Mouse (Mus musculus): Measurements from ENCODE around the gene Cst10. TPM values are rescaled to one million over a fixed set of nuclear protein-coding genes. Genes with fewer than 3 reads are reported as not detected.

The Cst10 gene
- not detected in 2 replicates for polyA plus RNA-seq (2015; fragmentation: Nextera tagmentation; extraction: Ambion mirVana)

DNA sequence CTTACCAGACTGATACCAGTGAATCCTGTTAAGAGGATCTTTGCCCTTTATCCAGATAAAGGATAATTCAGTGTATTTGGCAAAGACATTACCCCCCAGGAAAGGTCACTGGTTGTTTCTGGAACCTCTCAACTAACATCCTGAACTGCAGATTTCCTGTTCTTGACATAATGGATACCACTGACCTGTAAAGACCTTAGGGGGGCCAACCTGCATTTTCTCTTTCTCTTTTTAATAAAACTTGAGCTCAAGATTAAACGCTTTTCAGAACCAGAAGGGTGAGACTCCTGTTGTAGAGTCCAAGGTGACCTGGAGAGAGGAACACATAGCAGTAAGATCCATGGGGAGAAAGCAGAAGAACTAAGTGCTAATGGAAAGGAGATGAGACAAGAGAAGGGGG, at the start of gene Cst10:
TSS of gene Cst10 (plus strand) at position 301 of the 400 bp plus-strand sequence.
- Histone ChIP-seq H3K27me3 (replicated peaks) (no peaks in the 10 kb centered on the region), H3K4me2 (replicated peaks) (no peak within 1 kb of the TSS), H3K9ac (no peak within 1 kb of the TSS), H3K27ac (no peak within 1 kb of the TSS), H3K4me3 (replicated peaks) (no peak within 1 kb of the TSS), H3K9me3 (no peaks in the 10 kb centered on the region), H3K4me1 (replicated peaks) (no peaks in the 10 kb centered on the region), H3K36me3 (no peaks in the 10 kb centered on the region)
- ATAC-seq, result no peak
- WGBS, result 55% methylated on average over 1 of the region's 1 CpGs

DNA sequence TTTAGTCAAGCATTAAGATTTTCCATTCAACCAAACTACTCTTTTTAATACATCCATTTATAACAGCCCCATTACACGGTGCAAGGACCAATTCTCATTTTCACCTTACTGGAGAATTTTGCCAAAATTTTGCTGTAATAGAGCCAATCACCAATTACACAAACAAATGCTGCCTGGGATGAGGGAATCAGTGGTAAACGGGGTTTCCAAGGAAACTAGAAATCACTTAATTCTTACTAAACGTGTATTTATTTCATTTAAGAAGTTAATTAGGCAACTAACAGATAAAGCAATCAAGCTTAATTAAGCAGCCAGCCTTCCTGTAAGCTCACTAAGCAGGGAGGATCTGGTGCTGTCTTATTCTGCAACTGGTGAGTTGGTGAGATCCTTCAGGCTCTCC, 11.9 kb upstream of the Cst10 start:
- Histone ChIP-seq H3K4me2 (replicated peaks) (no peak overlapping the region), H3K27ac (no peak overlapping the region), H3K9ac (no peak overlapping the region), H3K27me3 (replicated peaks) (no peaks in the 10 kb centered on the region), H3K4me3 (replicated peaks) (no peak overlapping the region), H3K9me3 (no peaks in the 10 kb centered on the region), H3K36me3 (no peaks in the 10 kb centered on the region), H3K4me1 (replicated peaks) (no peaks in the 10 kb centered on the region)
- WGBS, result 56% methylated on average over 3 of the region's 3 CpGs
- ATAC-seq, result no peak

DNA sequence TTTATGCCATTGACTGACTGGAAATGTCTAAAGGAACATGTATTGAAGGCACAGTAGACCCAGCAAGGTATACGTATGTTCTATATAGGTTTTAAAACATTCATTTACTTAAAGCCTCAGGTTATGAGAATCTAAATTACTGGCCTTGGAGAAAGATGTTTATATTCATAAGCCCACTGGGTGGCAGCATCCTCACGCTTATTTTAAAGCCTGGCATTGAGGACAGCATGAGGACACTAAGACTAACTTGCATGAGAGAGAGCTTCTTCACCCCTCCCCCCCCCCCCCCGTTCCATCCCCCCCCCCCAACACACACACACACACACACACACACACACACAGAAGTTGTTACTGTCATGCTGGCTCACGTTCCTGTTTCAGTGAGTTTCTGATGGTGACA, 17.7 kb downstream of the Cst10 start:
- H3K4me3 ChIP-seq (replicated peaks), result no peak overlapping the region
- H3K9me3 ChIP-seq, result no peaks in the 10 kb centered on the region
- 27% methylated on average over 3 of the region's 4 CpGs for WGBS
- no peak overlapping the region for H3K9ac ChIP-seq
- H3K4me1 ChIP-seq (replicated peaks), result no peaks in the 10 kb centered on the region
- no peak for ATAC-seq
- no peaks in the 10 kb centered on the region for H3K27me3 ChIP-seq (replicated peaks)
- no peak overlapping the region for H3K4me2 ChIP-seq (replicated peaks)
- no peak overlapping the region for H3K27ac ChIP-seq
- no peaks in the 10 kb centered on the region for H3K36me3 ChIP-seq
